Mouse (Mus musculus) hindbrain, embryonic 13.5 days (tissue): ENCODE data around the gene 1700001C19Rik. TPM values are rescaled to one million over a fixed set of nuclear protein-coding genes. Genes with fewer than 3 reads are reported as not detected.

Experiments used
- ATAC-seq: fragments of 200-750 bp; cut with Nextera tagmentation; 2 replicates; pipeline ENCODE4 v1.8.0; 2017; ENCODE audit warnings: moderate TSS enrichment; ENCODE audit not compliant: low FRiP score
- H3K27ac ChIP-seq: fragments of 300-500 bp; sonication (generic); 2 replicates; pipeline ENCODE4 v1.5.1; 2015; ENCODE audit warnings: inconsistent platforms, mild to moderate bottlenecking, moderate library complexity
- H3K27me3 ChIP-seq: fragments of 300-500 bp; sonication (generic); 2 replicates; pipeline ENCODE4 v1.6.1; 2015; ENCODE audit warnings: mild to moderate bottlenecking, inconsistent platforms
- H3K36me3 ChIP-seq: fragments of 300-500 bp; sonication (generic); 2 replicates; pipeline ENCODE4 v1.6.1; 2015; ENCODE audit warnings: mild to moderate bottlenecking, inconsistent platforms
- H3K4me1 ChIP-seq: fragments of 300-500 bp; sonication (generic); replicated peaks from 2 replicates; pipeline ENCODE4 v1.6.1; 2015; ENCODE audit warnings: inconsistent platforms
- H3K4me2 ChIP-seq: fragments of 300-500 bp; sonication (generic); 2 replicates; pipeline ENCODE4 v1.6.1; 2015; ENCODE audit warnings: inconsistent platforms, mild to moderate bottlenecking, moderate library complexity
- H3K4me3 ChIP-seq: fragments of 300-500 bp; sonication (generic); 2 replicates; pipeline ENCODE4 v1.5.1; 2015; ENCODE audit warnings: mild to moderate bottlenecking, inconsistent platforms
- H3K9ac ChIP-seq: fragments of 300-500 bp; sonication (generic); 2 replicates; pipeline ENCODE4 v1.6.1; 2015; ENCODE audit warnings: mild to moderate bottlenecking, inconsistent platforms
- H3K9me3 ChIP-seq: fragments of 300-500 bp; sonication (generic); 2 replicates; pipeline ENCODE4 v1.6.1; 2016; ENCODE audit warnings: inconsistent platforms
- WGBS: fragments of 180-500 bp; shearing (Covaris S2); methylation state at CpG from one replicate; pipeline ENCODE4 v1.1.7; 2015; 5-methylcytosine and 5-hydroxymethylcytosine counted together
- polyA plus RNA-seq: library from polyadenylated mRNA; unstranded; fragments of >200 nt; fragmentation: Nextera tagmentation; extraction: Ambion mirVana; gene quantifications from 2 replicates; pipeline ENCODE4 v1.2.1, GENCODE M21; 2015

Gene 1700001C19Rik
- polyA plus RNA-seq, 1 experiment from 2014 or later: 0.34 TPM

DNA sequence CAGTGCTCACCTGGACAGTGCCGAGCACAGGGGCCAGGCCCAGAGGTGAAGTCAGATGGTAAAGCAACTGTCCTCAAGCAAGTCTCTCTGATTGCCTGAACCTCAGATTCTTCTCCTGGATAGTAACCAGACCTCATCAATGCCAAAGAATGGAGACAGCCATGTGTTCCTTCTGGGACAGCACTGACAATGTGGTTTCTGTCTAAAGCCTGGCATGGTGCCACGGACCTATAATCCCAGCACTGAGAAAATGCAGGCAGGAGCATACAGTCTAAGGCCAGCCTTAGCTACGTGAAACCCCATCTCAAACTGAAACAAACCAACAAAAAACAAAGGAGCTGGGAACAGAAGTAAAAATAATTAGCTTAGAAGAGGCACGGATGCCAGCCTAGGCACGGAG, 33.5 kb upstream of the 1700001C19Rik start:
- Histone ChIP-seq H3K4me1 (peaks cover 20% of the 10 kb centered on the region), H3K9ac (no peak overlapping the region), H3K36me3 (no peaks in the 10 kb centered on the region), H3K27ac (no peak overlapping the region), H3K27me3 (peaks cover 49% of the 10 kb centered on the region), H3K4me3 (no peak overlapping the region), H3K9me3 (no peaks in the 10 kb centered on the region), H3K4me2 (no peak overlapping the region)
- 72% methylated on average over 5 of the region's 5 CpGs for WGBS
- ATAC-seq: no peak

- Histone ChIP-seq H3K4me1 (peaks cover 20% of the 10 kb centered on the region), H3K27me3 (peaks cover 54% of the 10 kb centered on the region)
- WGBS: 93% methylated on average over 4 of the region's 4 CpGs
Observed at GRCm38 (mm10) chr17:47470121-47470520, 32.9 kb upstream of the 1700001C19Rik start.

GRCm38 (mm10) chr17:47469642-47470041, 32.5 kb upstream of the 1700001C19Rik start:
- peaks cover 59% of the 10 kb centered on the region for H3K27me3 ChIP-seq
- no peaks in the 10 kb centered on the region for H3K9me3 ChIP-seq
- no peak overlapping the region for H3K4me2 ChIP-seq
- no peaks in the 10 kb centered on the region for H3K36me3 ChIP-seq
- H3K4me1 ChIP-seq: peaks cover 20% of the 10 kb centered on the region
- no peak overlapping the region for H3K9ac ChIP-seq
- WGBS: 86% methylated on average over 4 of the region's 4 CpGs
- H3K27ac ChIP-seq: no peak overlapping the region
- ATAC-seq: no peak
- H3K4me3 ChIP-seq: no peak overlapping the region

More at GRCm38 (mm10) chr17:47470121-47470520, 32.9 kb upstream of the 1700001C19Rik start:
- no peaks in the 10 kb centered on the region for H3K36me3 ChIP-seq
- no peaks in the 10 kb centered on the region for H3K9me3 ChIP-seq
- H3K27ac ChIP-seq: no peak overlapping the region
- H3K4me3 ChIP-seq: no peak overlapping the region
- H3K4me2 ChIP-seq: no peak overlapping the region
- ATAC-seq: no peak
- no peak overlapping the region for H3K9ac ChIP-seq

GRCm38 (mm10) chr17:47468466-47468865, 31.3 kb upstream of the 1700001C19Rik start:
- 7% methylated on average over 34 of the region's 34 CpGs for WGBS
- peak overlapping the region; percentile 14; the same call in 1 of the 2 replicates for H3K4me3 ChIP-seq
- peaks cover 20% of the 10 kb centered on the region for H3K4me1 ChIP-seq
- no peak overlapping the region for H3K27ac ChIP-seq
- no peaks in the 10 kb centered on the region for H3K9me3 ChIP-seq
- no peaks in the 10 kb centered on the region for H3K36me3 ChIP-seq
- no peak for ATAC-seq
- peak overlapping the region; percentile 27; the same call in 1 of the 2 replicates for H3K4me2 ChIP-seq
- no peak overlapping the region for H3K9ac ChIP-seq
- peaks cover 70% of the 10 kb centered on the region for H3K27me3 ChIP-seq

DNA sequence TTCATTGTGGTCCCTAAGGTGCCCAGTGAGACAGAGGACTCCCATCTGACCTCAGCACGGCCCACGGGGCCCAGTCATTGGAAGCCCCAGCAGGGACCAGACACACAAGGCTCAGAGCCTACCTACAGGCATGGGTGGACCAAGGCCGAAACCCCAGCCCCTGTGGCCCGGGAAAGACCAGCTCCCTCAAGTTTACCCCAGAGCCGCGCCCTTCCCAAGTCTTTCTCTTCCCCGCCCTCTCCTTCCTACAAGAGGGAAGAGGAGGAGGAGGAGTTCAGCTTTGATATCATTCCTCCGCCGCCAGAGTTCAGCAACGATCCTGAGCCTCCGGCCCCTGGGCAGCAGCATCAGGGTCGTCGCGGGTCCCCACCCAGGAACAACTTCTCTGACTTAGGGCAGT, 30.9 kb upstream of the 1700001C19Rik start:
- Histone ChIP-seq H3K4me2 (peak overlapping the region; percentile 27; the same call in 1 of the 2 replicates), H3K36me3 (no peaks in the 10 kb centered on the region), H3K27ac (no peak overlapping the region), H3K27me3 (peaks cover 70% of the 10 kb centered on the region), H3K9ac (no peak overlapping the region), H3K4me1 (peaks cover 20% of the 10 kb centered on the region), H3K9me3 (no peaks in the 10 kb centered on the region), H3K4me3 (peak overlapping the region; percentile 14; the same call in 1 of the 2 replicates)
- no peak for ATAC-seq
- 17% methylated on average over 14 of the region's 14 CpGs for WGBS

- 59% methylated on average over 11 of the region's 11 CpGs for WGBS
- Histone ChIP-seq H3K9ac (no peak overlapping the region), H3K4me3 (no peak overlapping the region), H3K27ac (no peak overlapping the region), H3K4me1 (peaks cover 20% of the 10 kb centered on the region), H3K36me3 (no peaks in the 10 kb centered on the region), H3K4me2 (no peak overlapping the region), H3K27me3 (peaks cover 72% of the 10 kb centered on the region), H3K9me3 (no peaks in the 10 kb centered on the region)
- no peak for ATAC-seq
Observed at GRCm38 (mm10) chr17:47467659-47468058, 30.5 kb upstream of the 1700001C19Rik start.

GRCm38 (mm10) chr17:47466284-47466683, 29.1 kb upstream of the 1700001C19Rik start:
- Histone ChIP-seq H3K27me3 (peaks cover 68% of the 10 kb centered on the region), H3K36me3 (no peaks in the 10 kb centered on the region), H3K9ac (no peak overlapping the region), H3K4me1 (peaks cover 20% of the 10 kb centered on the region), H3K27ac (no peak overlapping the region), H3K4me2 (no peak overlapping the region), H3K4me3 (no peak overlapping the region), H3K9me3 (no peaks in the 10 kb centered on the region)
- 32% methylated on average over 9 of the region's 9 CpGs for WGBS
- no peak for ATAC-seq

- 83% methylated on average over 11 of the region's 11 CpGs for WGBS
Observed at GRCm38 (mm10) chr17:47465016-47465415, 27.8 kb upstream of the 1700001C19Rik start.

DNA sequence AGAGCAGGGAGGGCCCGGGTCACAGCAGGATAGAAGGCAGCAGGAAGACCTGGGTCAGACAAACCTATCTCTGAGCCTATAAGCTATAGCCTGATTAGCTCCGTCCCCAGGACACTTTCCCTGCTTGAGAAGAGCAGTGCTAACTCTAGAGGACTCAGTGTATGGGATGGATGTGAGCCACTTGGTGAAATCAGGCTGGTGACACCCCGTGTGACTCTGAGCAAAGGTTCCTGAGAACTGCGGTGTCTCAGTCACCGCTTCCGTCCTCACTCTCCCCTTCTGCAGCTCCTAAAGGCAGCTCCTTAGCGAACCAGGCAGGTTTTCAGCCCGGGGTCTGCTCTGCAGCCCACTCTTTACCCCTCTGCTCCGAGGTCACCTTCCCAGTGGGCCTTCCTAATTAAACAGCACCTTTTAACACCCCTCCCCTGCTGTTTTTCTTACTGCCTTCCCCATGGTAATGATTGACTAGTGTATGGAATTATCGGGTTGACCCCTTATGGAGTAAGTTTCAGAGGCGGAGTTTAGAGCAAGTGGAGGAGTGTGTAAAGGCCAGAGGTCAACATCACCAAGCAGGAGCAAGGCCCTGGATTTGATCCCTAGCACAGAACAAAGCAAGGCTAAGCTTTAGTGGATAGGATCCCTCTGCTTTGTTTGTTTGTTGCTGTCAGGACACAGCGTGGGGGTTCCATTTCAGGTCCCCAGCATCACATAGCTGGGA, 27.2 kb upstream of the 1700001C19Rik start:
- peaks cover 66% of the 10 kb centered on the region for H3K27me3 ChIP-seq
- H3K4me2 ChIP-seq: no peak overlapping the region
- H3K4me3 ChIP-seq: no peak overlapping the region
- 44% methylated on average over 12 of the region's 12 CpGs for WGBS
- no peak for ATAC-seq
- no peaks in the 10 kb centered on the region for H3K9me3 ChIP-seq
- H3K4me1 ChIP-seq: peaks cover 12% of the 10 kb centered on the region
- H3K27ac ChIP-seq: no peak overlapping the region
- no peak overlapping the region for H3K9ac ChIP-seq
- no peaks in the 10 kb centered on the region for H3K36me3 ChIP-seq

More at GRCm38 (mm10) chr17:47465016-47465415, 27.8 kb upstream of the 1700001C19Rik start:
- no peak overlapping the region for H3K4me2 ChIP-seq
- H3K27me3 ChIP-seq: peaks cover 70% of the 10 kb centered on the region
- no peak for ATAC-seq
- H3K9ac ChIP-seq: no peak overlapping the region
- H3K36me3 ChIP-seq: no peaks in the 10 kb centered on the region
- no peak overlapping the region for H3K27ac ChIP-seq
- no peaks in the 10 kb centered on the region for H3K9me3 ChIP-seq
- H3K4me1 ChIP-seq: peaks cover 12% of the 10 kb centered on the region
- no peak overlapping the region for H3K4me3 ChIP-seq

GRCm38 (mm10) chr17:47462728-47463388, 25.7 kb upstream of the 1700001C19Rik start:
- H3K4me1 ChIP-seq: peaks cover 5% of the 10 kb centered on the region
- ATAC-seq: no peak
- peaks cover 50% of the 10 kb centered on the region for H3K27me3 ChIP-seq
- no peak overlapping the region for H3K9ac ChIP-seq
- WGBS: 52% methylated on average over 9 of the region's 9 CpGs
- no peaks in the 10 kb centered on the region for H3K36me3 ChIP-seq
- H3K4me2 ChIP-seq: no peak overlapping the region
- no peaks in the 10 kb centered on the region for H3K9me3 ChIP-seq
- H3K4me3 ChIP-seq: no peak overlapping the region
- H3K27ac ChIP-seq: no peak overlapping the region

DNA sequence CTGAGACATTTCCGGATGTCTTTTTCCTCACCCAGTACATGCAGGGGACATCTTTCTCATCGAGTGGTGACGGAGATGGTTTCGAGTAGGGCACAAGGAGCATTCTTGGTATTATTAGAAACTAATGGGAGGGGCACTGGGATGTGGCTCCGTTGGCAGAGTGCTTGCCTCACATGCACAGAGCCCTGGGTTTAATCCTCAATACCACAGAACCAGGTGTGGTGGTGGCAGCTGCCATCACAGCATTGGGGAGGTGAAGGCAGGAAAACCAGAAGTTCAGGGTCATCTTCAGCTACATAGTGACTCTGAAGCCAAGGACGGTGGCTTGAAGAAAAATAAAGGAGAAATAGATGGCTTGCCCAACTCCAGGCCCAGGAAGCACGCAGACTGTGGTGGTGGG, 25.0 kb upstream of the 1700001C19Rik start:
- Histone ChIP-seq H3K4me2 (no peak overlapping the region), H3K4me3 (no peak overlapping the region), H3K27ac (no peak overlapping the region), H3K4me1 (peaks cover 5% of the 10 kb centered on the region; the same call in 1 of the 2 replicates), H3K9ac (no peak overlapping the region), H3K36me3 (no peaks in the 10 kb centered on the region), H3K27me3 (peaks cover 44% of the 10 kb centered on the region), H3K9me3 (no peaks in the 10 kb centered on the region)
- ATAC-seq: no peak
- WGBS: 78% methylated on average over 7 of the region's 7 CpGs

GRCm38 (mm10) chr17:47461688-47462087, 24.5 kb upstream of the 1700001C19Rik start:
- Histone ChIP-seq H3K27me3 (peaks cover 39% of the 10 kb centered on the region), H3K9me3 (no peaks in the 10 kb centered on the region), H3K36me3 (no peaks in the 10 kb centered on the region), H3K4me3 (no peak overlapping the region), H3K27ac (no peak overlapping the region), H3K4me1 (peaks cover 5% of the 10 kb centered on the region; the same call in 1 of the 2 replicates), H3K9ac (no peak overlapping the region), H3K4me2 (no peak overlapping the region)
- WGBS: 80% methylated on average over 3 of the region's 3 CpGs
- ATAC-seq: no peak
